Mouse (Mus musculus): ENCODE data around the gene Acads. TPM values are rescaled to one million over a fixed set of nuclear protein-coding genes. Genes with fewer than 3 reads are reported as not detected.
"Not testable (repeated sequence)": the region's sequence is repeated elsewhere in the genome, so short reads cannot be mapped to it uniquely, and the experiment has no call there.

Gene Acads
- total RNA-seq, 2 experiments from 2014 or later: 68.8 to 71.7 TPM

DNA sequence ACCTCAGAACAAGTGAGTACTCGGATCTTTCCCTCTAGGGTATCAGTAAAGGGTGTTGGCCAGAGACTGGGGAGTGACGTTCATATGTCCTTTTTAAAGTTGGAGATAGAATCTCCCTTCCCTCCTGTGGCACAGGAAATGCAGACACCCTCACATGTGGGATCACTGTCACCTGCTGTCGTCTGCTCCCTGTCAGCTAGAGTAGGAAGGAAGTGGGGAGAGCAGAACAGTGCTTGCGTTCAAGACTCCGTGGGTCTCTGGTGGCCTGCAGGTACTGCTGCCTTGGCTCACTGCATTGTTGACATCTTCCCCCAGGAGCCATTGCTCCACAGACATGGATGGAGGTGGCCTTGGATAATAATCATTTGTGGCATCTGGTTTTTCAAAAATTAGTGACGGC is 35.7 kb downstream of the Acads start:
- intact Hi-C loops (cut with DNase I): no loop called here
- no peak for DNase-seq

DNA sequence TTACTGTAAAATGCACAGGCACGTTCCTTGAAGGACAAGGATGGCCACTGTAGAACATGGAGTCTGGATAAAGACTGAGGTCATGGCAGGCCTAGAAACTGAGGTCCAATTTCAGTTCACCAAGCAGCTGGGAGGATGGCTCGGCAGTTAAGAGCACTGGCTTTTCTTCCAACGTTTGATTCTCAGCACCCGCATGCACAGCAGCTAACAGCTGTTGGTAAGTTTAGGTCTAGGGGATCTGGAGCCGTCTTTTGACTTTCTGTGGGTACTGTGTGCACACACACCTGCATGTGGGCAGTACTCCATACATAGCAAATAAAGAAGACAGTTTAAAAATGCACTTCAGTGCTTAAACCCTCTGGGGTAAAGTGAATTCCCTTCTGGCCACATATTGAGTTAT is 37.5 kb downstream of the Acads start:
- no peak for DNase-seq
- intact Hi-C loops (cut with DNase I): no loop called here

DNA sequence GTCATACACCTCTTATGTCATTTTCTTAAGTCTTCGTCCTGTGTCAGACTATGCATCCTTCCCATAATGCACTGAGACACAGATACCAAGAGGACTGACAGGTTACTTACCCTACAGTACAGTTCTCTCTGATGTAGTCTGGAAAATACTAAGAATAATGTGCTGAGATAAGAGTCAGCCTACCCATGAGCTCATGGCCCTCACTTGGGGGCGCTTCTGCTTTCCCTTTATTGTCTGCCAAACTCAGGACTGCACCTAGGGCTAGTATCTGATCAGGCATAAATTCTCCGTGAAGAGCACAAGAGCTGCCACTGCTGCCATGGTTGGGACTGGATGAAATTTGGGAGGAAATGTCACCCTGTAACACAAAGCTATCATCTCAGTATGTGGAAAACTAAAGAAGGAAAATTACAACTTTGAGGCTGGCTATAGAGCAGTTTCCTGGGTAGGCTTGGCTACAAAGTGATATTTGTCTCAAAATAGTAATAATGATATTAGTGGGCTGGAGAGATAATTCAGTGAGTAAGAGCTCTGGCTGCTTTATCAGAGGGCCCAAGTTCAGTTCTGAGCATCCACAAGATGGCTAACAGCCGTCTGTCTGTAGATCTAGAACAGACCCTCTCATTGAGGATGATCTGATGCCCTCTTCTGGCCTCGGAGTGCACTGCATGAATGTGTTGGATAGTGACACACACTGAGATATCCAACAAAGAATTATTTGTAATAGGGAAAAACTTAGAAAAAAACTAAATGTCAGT is 42.8 kb downstream of the Acads start:
- intact Hi-C loops (cut with DNase I): loop anchor here (2.0 kb wide), 1 partner anchor 96 kb away; no protein-coding TSS in a partner anchor
- DNase-seq: peak; percentile 47 to 59

DNA sequence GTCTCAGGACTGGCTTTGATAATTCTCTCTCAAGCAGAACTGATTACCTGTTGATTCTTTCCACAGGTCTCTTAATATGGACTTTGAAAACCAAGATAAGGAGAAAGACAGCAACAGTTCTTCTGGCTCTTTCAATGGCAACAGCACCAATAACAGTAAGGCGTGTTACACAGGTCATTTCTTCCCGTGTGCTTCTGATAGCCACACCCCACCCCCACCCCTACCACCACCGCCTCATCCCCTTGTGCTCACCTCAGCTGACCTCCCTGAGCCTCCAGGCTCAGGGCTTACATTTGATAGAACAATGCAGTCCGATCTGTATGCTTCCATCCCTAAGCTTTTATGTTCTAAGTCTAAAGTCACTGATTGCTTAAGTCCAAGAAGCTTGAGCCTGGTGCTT is 44.4 kb downstream of the Acads start:
- DNase-seq: no peak
- intact Hi-C loops (cut with DNase I): no loop called here

DNA sequence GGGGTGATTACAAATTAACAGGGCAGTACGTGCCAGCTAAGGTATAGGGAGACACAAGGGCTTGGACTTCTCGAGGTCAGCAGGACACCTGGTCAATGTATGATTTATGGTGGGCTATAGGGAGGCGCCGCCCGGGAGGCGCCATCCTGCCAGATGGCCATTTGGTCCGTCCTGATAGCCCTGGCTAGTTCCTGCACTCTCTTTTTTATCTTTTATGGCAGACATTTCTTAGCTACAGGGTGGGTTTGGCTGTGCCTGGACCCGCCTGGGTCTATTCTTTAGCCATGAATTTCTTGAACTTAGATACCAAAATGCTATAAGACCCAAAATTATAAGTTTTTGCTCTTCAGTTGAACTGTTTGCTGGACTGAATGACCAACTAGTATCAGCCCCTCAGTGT is 45.8 kb downstream of the Acads start:
- intact Hi-C loops (cut with DNase I); DNase-seq: not testable (repeated sequence)

DNA sequence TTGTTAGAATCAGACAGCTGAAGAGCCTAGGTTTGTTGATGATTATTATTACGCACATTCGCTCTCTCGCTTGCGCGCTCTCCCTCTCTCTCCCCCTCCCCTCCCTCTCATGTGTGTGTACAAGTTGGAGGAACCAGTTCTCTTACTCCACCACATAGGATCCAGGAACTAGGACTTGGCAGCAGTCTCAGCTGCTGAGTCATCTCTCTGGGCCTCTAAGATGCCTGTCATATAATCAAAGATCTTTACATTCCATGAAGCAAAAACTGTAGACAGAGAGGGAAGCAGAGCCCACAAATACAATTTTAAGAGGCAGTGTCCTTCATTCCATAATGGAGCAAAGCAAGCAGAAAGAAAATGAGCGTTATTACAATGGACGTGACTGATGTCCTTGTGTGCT is 47.0 kb downstream of the Acads start:
- intact Hi-C loops (cut with DNase I): no loop called here

DNA sequence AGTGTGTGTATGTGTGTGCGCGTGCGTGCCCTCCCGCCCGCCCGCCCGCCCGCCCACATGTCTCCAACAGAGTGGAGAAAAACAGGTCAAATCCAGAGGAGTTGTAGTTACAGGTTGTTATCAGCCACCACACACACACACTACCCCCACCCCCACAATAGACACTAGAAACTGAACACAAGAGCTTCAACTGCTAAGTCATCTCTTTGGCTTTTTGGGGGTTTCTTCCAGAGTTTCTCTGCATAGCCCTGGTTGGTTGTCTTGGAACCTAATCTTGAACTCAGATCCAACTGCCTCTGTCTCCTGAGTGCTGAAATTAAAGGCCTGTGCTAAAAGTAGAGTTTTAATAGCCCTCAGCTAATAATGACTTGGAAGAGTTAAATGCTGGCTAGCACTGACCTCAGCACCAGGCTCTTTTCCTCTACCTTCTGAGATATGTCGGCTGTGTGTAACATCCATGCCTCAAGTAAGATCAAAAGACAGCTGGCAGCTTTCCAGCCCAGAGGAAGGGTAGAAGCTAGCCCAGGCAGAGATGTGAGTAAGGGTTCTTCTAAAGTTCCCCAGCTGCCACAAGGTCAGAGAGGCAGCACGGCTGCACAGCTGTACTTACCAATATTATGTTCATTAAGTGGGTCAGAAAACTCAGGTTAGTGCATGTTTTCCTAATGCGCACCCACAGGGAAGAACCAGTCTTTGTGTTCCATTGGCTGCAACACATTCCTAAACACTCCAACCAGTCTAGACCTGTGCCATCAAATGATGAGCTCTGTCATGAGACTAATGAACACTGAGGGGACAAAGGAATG is 47.8 kb downstream of the Acads start:
- intact Hi-C loops (cut with DNase I): no loop called here

More for the DNA sequence above, 47.0 kb downstream of the Acads start:
- DNase-seq: no peak

DNA sequence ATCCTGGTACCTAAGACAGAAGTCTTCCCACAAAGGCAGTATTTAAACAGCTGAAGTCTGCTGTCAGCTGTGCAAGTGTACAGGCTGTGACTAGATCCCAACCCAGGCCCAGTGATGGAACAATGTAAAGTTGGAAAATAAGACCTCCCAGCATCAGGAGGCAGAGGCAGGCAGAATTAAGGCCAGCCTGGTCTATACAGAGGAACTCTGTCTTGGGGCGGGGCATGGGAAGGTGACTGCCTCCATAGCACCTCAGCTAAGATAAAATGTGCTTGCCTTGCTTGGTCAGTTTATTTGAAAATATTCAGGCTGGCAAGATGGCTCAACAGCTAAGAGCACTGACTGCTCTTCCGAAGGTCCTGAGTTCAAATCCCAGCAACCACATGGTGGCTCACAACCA is 48.7 kb downstream of the Acads start:
- intact Hi-C loops (cut with DNase I): no loop called here
- DNase-seq: no peak

More for the DNA sequence above, 47.8 kb downstream of the Acads start:
- no peak for DNase-seq

DNA sequence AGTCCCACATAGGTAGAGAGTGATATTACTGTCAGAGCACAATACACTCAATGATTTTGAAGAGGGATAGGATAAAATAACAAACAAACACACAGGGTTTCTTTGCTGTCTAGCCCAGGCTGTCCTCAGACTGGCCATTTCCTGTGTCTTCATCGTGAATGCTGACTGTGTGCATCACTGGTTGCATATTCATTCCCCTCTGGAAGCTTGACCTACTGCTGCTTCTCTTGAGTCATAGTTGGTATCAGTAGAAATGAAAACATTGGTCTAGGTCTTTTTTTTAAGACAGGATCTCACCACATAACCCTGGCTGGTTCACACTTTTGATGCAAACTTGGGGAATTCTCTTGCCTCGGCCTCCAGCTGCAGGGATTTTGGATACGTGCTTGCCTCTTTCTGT is 49.5 kb downstream of the Acads start:
- intact Hi-C loops (cut with DNase I): no loop called here
- no peak for DNase-seq

DNA sequence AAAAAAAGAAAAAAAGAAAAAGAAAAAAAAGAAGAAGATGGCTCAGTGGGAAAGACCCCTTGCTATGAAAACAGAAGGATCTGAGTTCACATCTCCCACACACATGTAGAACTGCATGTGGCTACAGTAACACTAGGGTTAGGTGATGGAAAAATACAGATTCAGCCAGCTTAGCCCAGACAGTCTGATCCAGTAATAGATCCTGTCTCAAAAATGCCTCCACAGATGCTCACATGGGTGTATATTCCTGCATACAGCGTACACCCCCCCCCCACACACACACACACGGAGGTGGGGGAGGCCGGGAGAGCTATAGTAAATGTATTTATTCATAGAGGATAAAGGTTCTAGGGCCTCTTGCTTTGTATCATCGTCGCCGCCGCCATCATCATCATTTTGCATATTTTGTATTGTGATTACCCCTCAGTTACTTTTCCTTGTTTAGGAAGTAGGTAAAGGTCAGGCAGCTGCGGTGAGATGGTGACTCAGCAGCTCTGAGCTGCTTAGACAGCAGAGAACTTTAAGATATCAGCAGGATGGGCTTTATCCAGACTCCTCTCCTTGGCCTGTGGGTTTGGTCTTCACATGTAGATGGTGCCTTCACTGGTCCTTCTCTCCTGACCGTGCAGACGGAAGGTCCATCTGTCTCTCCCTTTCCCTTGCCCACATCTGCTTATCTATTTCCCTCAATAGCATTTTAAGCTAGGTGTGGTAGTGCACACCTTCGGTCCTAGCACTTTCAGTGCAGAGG is 50.3 kb downstream of the Acads start:
- DNase-seq: no peak
- intact Hi-C loops (cut with DNase I): no loop called here

DNA sequence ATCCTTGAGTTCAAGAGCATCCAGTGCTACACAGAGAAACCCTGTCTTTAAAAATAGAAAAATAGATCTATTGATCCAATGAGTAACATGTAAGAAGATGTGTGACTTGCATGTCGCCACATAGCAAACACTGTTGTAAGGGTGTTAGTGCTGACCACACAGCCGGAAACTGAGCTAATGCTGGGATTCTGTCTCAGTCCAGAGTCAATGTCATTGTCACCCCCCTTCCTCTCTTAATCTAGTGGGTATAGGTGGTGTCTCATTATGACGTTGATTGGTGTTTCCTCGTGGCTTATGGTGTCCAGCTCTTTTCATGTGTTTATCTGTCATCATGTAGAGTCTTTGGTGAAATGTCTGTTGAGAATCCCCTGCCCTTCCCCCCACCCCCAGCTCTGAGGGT is 52.9 kb downstream of the Acads start:
- DNase-seq: no peak
- intact Hi-C loops (cut with DNase I): no loop called here

DNA sequence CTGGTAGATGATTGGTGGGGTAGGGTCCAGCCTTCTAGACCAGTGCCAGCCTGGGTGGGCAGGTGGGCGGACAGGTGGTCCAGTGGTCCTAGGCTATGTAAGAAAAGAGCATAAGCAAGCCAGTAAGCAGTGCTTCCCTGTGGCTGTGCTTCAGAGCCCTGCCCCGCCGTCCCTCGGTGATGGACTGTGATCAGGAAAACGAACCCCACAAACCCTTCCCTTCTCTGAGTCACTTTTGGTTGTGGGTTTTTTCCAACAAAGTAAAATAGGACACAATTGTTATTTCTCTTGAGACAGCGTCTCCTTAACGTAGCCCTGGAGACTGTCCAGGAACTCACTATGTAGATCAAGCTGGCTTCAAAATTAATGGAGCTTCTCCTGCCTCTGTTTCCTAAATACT is 55.8 kb downstream of the Acads start:
- no peak for DNase-seq
- intact Hi-C loops (cut with DNase I): no loop called here

DNA sequence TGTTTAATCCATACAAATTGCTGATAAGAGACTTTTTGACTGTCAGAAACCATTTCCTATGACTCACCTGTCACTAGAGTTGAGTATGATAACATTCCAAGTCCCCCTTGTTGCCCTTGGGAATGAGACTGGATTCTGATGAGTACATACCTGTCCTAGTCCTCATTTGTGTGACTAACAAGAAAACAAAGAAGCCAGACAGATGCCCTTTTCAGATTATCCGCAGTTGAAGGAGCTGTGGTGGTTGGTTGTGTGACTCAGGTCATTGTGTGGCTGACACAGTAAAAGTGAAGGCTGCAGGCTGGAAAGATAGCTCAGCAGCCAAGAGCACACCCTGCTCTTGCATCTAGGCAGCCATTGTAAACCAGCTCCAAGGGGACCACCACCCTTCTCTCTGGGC is 56.6 kb downstream of the Acads start:
- intact Hi-C loops (cut with DNase I): no loop called here
- DNase-seq: no peak

DNA sequence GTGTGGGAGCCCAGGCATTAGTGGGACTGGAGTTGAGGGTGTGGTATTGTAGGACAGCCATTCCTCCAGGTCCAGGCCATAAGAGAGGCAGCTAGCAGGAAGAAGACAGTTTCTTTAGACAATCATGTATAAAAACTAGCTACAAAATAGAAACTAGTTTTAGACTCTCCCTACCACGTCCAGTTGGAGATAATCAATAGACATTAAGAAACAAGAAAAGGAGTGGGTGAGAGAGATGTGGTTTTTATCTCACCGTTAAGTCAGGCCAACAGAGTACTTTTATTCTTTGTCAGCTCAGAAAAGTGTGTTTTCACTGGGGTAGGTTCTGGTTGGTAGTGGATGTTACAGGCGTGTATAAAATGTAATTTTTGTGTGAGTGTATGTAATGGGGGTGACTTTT is 58.2 kb downstream of the Acads start:
- intact Hi-C loops (cut with DNase I): no loop called here
- no peak for DNase-seq

Other genes starting within 250 kb of the Acads start
- gene Oasl2, start 222.4 kb downstream of the Acads start, total RNA-seq (2021): 1 to 10 TPM; 1.2 to 2.7 TPM
- gene Oasl1, start 196.1 kb downstream of the Acads start, total RNA-seq (2021): under 1 TPM in 1 of 2 experiments, not detected in 1; 0.59 TPM
- 10 to 100 TPM; 19.2 to 23.1 TPM for gene 2210016L21Rik, start 177.2 kb downstream of the Acads start, total RNA-seq (2021)
- gene Hnf1a, start 148.3 kb downstream of the Acads start, total RNA-seq (2021): not detected
- 10 to 100 TPM; 19.6 to 21.3 TPM for gene Sppl3, start 108.2 kb downstream of the Acads start, total RNA-seq (2021)
- gene Gm10401, start 21.1 kb downstream of the Acads start, total RNA-seq (2021): not detected
- gene Unc119b, start 15.6 kb upstream of the Acads start, total RNA-seq (2021): 1 to 10 TPM; 8.5 to 9.0 TPM
- 100 to 1,000 TPM; 163 to 241 TPM for gene Mlec, start 38.8 kb upstream of the Acads start, total RNA-seq (2021)
- 1 to 10 TPM; 1.3 to 1.4 TPM for gene Cabp1, start 75.0 kb upstream of the Acads start, total RNA-seq (2021)
- 10 to 100 TPM; 27.9 to 28.2 TPM for gene Pop5, start 116.5 kb upstream of the Acads start, total RNA-seq (2021)
- gene Rnf10, start 153.6 kb upstream of the Acads start, total RNA-seq (2021): 100 to 1,000 TPM; 243 to 279 TPM
- 10 to 100 TPM; 86.7 to 87.0 TPM for gene Coq5, start 160.3 kb upstream of the Acads start, total RNA-seq (2021)
- gene Dynll1, start 181.7 kb upstream of the Acads start, total RNA-seq (2021): 10 to 100 TPM; 51.5 to 76.5 TPM
- gene Srsf9, start 207.8 kb upstream of the Acads start, total RNA-seq (2021): 10 to 100 TPM; 10.7 to 11.0 TPM
- 10 to 100 TPM; 22.0 to 22.2 TPM for gene Gatc, start 221.8 kb upstream of the Acads start, total RNA-seq (2021)
- 10 to 100 TPM; 16.5 to 19.4 TPM for gene Triap1, start 221.9 kb upstream of the Acads start, total RNA-seq (2021)
- gene Cox6a1, start 229.6 kb upstream of the Acads start, total RNA-seq (2021): 10 to 100 TPM; 49.7 to 56.1 TPM

All from gastrocnemius, postnatal 36 days (tissue).